Mouse (Mus musculus): Measurements from ENCODE around the gene Arhgap32.

The Arhgap32 gene

DNA sequence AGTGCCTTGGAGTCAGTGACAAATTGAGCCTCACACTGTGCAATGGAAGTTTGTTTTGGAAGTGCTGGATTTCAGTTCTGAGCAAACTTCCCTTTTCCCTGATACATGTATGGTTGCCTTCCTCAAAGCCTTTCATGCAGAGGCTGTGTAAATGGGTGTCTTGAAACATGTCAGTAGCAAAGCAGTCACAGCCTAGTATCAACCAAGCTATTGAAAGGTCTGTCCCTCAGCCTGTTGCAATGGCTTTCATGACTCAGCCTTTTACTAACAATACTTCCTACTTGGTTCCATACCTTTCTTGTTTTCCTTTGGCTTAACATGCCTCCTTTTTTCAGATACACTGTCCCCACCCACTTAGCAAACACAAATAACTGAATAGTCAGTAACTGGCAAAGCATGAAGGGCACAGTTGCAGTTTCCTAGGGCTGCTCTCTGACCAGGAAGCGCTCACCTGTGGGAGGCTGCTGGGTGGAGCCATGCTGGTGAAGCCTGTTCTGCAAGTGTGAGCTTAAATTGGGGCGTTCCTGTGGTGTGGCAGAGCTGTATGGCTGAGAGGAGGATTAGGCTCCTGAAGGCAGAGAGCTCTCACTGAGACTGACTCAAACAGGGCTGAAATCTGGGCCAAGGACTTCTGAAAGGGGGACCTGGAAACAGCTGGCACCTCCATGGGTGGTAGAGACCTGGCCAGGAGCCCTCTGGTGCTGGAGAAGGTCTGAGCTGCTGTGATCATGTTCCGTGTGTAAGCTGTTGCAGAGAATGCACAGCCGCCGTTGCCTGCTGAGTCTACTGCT, 108.0 kb downstream of the Arhgap32 start:
- ChIA-PET CTCF (interaction anchor here in 1 of 4 experiments (0.8 kb wide), 1 partner anchor 20 kb away, joined by 3 read pairs; no protein-coding TSS in a partner anchor), POLR2A (interaction anchor here in 2 of 4 experiments (0.6 to 1.5 kb wide), 4 partner anchors 13 to 116 kb away, joined by 3 to 4 read pairs (median 3); no protein-coding TSS in a partner anchor)

DNA sequence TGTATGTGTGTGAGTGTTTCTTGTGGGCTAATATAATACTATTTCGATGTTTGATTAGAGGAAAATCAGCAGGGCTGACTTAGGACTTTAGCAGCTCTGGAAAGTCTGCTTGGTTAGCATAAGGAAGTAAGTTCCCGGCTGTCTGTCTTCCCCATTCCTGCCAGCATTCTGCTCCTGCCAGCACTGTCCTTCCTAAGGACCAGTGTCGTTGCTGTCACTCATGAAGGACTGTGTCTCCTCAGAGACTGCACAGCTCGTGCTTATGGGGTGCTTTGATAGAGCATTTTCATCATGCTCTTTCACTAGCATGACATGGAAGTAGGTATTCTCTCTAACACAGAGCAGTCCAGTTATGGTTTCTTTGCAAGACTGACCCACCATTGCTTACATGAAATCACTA, 109.0 kb downstream of the Arhgap32 start:
- POLR2A ChIA-PET: interaction anchor here in 1 of 4 experiments (1.2 kb wide), 1 partner anchor 31 kb away, joined by 3 read pairs; no protein-coding TSS in a partner anchor
- CTCF ChIA-PET: interaction anchor here in 1 of 4 experiments (0.8 kb wide), 1 partner anchor 21 kb away, joined by 3 read pairs; no protein-coding TSS in a partner anchor

DNA sequence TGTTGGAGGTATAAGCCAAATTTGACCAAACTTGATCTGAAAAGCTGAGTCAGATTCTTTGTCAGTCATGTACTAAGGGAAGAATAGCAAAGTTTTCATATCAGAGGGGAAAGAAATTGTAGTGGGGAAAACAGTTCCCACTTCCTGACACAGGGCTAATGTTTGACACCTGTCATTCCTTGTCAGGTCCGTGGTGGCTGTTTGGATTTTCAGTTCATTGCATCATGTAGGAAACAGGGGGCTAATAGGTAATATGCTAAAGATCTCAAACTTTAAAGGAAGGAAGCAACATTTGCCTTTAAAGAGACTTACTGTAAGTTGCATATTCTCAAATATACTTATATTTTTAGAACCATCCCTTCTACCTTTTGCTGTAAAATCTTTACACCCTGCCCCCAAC, 109.6 kb downstream of the Arhgap32 start:
- CTCF ChIA-PET: no interaction called here
- POLR2A ChIA-PET: no interaction called here

DNA sequence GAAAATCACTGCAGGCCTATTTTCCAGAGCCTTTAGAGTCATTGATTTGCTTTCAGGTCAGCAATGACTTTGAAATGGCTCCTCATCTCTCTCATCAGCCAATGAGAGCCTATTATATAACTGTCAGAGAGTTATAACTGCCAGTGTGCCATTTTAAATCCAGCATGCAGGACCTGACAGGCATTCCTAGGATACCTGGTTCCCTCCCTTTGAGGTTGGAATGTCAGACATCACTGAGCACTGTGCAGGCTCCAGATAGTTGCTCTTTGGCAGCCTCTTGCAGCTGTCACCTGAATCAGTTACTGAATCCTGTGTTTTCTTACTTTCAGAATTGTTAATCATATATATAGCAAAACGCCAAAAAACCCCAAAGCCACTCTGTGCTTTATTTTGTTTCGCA, 111.1 kb downstream of the Arhgap32 start:
- ChIA-PET CTCF (no interaction called here), POLR2A (interaction anchor here in 1 of 4 experiments (1.3 to 1.6 kb wide), 2 partner anchors 11 to 31 kb away, joined by 4 to 6 read pairs; no protein-coding TSS in a partner anchor)

DNA sequence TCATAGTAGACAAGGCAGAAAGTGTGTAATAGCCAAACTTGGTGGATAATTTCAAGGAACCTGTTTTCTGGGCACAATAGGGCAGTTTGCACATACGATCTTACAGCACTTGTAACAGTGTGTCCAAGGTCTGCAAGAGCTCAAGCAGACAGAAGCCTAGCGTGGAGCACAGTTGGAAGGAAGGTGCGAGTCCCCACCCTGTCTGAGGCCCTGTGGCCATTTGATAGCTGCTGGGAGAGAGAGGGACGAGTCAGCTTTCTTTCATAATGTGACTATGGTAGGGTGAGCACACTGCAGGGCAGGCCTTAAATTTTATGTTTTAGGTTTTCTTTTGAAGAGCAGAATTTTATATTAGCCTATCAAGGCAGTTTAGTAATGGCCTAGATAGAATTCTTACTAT, 117.7 kb downstream of the Arhgap32 start:
- CTCF ChIA-PET: no interaction called here
- POLR2A ChIA-PET: no interaction called here

DNA sequence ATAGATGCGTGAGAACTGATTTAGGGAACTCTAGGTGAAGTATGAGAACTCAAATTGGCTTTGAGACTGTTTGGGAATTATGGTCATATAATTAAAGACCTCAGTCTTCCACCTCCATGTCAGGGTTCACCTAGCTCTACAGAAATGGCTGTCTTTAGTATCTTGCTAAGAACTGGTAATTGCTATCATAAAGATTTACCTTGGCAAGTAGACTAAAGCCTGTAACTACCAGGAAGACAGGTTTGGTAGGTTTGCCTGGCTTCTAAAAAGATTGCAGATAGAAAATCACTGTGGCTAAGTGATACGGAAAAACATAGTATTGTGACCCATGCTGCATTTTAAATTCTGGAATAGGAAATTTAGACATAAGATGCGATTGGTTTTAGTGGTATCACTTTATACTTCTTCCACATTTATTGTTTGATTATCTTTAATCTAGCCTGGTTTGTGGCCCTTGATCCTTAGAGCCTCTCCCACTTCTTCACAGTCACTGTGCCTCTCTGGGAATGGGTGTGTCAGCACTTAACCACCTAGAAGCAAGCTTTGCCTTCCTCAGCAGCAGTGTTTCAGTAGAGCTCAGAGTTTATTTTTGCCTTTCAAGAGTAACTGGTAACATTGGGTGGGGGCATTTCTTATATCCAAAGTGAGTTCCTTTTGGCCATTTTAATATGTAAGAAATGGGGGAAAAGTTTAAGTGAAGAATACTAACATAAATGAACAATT, 119.0 kb downstream of the Arhgap32 start:
- CTCF ChIA-PET: interaction anchor here in 1 of 4 experiments (1.0 kb wide), 1 partner anchor 263 kb away, joined by 3 read pairs; no protein-coding TSS in a partner anchor

DNA sequence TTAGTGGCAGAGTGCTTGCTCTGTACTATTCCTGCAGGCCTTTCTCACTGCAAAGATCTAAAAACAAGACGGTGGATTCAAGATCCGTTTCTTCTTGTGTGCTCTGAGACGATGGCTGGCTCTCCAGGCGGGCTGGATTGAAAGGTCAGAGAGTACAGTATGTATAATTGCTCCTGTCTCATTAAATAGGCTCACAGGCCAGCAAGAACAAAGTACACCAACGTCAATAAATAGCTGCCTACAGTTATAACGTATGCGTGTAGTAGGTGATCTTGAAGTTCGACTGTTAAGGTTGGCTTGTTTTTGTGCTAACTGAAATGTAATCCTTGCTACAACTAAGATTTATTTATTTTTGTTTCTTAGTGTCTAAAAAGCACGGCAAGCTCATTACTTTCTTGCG, 123.0 kb downstream of the Arhgap32 start:
- POLR2A ChIA-PET: interaction anchor here in 2 of 4 experiments (1.1 to 1.8 kb wide), 6 partner anchors 10 to 103 kb away, joined by 3 to 6 read pairs (median 4); no protein-coding TSS in a partner anchor
- CTCF ChIA-PET: no interaction called here

More for the DNA sequence above, 119.0 kb downstream of the Arhgap32 start:
- POLR2A ChIA-PET: interaction anchor here in 2 of 4 experiments (0.5 to 1.1 kb wide), 3 partner anchors 14 to 1187 kb away, joined by 3 to 4 read pairs (median 3); no protein-coding TSS in a partner anchor

DNA sequence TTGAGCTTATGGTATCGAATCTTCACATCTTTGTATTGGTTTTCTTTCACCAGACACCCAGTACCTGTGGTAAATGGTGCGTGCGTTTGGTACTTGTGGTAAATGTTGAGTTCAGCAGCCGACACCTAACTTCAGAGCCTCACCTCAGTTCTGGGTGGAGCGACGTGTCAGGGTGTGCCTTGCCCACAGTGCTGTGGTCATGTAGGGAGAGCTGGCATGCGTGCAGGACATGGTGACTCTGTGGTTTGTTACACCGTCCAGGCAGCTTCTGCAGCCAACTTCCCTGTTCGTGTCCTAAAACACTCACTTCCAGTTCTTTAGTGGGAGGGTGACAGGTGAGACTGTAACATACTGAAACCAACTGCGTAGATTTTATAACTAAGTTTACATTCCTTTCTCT, 123.5 kb downstream of the Arhgap32 start:
- POLR2A ChIA-PET: interaction anchor here in 2 of 4 experiments (1.1 to 1.4 kb wide), 4 partner anchors 18 to 103 kb away, joined by 3 to 4 read pairs (median 4); no protein-coding TSS in a partner anchor
- CTCF ChIA-PET: no interaction called here

DNA sequence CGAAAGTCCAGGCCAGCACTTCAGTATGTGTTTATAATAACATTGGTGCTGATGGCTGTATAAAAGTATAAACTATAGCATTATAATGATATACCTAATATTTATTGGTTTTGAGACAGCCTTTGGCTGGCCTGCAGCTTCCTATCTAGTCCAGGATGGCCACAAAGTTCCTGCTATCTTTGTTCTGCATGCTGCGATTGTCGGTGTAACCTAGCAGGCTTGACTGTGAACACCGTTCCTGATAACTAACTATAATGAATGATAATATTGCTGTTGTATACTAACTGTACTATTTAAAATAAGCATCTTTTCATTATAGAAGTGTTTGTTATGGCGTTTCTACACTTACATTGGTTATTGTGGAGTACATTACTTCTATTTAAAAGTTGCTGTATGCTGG, 124.5 kb downstream of the Arhgap32 start:
- ChIA-PET POLR2A (interaction anchor here in 1 of 4 experiments (1.0 kb wide), 1 partner anchor 17 kb away, joined by 4 read pairs; no protein-coding TSS in a partner anchor), CTCF (no interaction called here)

DNA sequence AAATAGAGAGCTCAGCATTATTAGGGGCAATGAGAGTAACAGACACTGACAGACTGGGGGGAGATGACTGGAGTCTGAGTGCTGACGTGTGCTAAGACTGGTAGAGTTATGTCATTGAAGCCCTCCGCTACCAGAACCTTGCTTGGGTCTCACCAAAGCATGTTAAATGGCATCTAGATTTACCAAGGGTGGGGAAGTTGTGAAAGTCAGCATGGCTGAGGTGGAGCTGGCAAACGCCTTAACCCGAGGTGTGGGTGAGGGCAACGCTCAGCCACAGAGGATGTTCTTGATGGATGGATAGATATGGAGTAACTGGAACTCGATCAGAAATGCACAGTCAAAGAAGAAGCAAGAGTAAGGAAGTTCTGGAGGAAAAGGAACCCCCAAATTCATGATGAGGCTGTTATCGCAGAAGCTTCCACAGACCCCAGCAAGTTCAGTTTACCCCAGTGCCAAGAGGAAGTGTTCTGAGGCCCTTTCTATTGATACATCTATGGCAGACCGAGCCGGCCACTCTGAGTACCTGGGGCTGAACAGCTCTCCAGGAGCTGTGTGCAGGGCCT, 125.8 kb downstream of the Arhgap32 start:
- POLR2A ChIA-PET: interaction anchor here in 1 of 4 experiments (1.0 kb wide), 1 partner anchor 51 kb away, joined by 3 read pairs; no protein-coding TSS in a partner anchor
- CTCF ChIA-PET: no interaction called here

DNA sequence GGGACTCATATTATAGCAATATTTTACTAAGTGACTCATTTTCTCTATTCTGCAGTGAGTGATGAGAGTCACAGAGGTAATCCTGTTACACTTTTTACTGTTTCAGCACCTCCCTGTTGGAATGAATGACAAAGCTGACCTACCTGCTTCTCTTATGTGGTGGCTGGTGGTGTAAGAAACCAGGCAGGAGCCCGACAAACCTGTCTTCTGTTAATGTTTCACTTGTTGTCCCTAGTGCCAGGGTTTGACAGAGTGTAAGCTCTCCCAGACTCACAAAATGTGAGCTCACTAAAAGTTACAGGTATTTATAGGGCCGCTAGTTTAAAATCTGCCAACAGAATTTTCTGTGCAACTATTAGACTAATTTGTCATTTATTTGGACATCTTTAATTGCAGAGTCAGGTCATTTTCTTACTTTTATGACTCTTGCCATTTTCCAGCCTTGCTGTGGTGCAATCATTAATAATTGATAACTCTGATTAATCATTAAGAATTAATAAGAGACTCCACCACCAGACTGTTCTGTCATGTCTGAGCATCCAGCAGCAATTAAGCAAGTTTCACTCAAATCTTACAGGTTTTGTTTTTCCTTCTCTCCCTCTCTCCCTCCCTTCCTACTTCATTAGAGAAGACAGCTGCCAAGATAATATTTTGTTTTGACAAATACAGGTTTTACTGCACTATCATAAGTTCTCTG, 127.1 kb downstream of the Arhgap32 start:
- CTCF ChIA-PET: interaction anchor here in 2 of 4 experiments (0.5 to 1.0 kb wide), 2 partner anchors 26 to 684 kb away, joined by 3 read pairs; no protein-coding TSS in a partner anchor
- POLR2A ChIA-PET: interaction anchor here in 1 of 4 experiments (1.0 kb wide), 1 partner anchor 53 kb away, joined by 3 read pairs; no protein-coding TSS in a partner anchor

DNA sequence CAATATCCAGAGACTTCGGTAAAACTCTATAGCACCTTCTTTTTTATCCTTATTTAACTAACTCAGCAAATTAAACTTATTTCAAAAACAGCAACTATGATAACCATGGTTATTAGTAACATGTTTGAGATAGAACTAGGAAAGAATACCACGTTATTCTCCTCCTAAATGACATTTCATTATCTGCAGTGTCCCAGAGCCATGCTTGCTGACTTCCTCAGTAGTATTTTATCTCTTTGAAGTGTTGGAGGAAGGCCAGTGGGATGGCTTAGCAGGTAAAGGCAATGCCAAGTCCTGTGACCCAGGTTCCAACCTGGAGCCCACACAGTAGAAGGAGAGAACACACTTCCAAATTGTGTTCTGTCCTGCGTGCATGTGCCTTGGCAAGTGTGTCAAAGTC, 129.3 kb downstream of the Arhgap32 start:
- ChIA-PET POLR2A (interaction anchor here in 1 of 4 experiments (0.8 kb wide), 1 partner anchor 12 kb away, joined by 3 read pairs; no protein-coding TSS in a partner anchor), CTCF (no interaction called here)

DNA sequence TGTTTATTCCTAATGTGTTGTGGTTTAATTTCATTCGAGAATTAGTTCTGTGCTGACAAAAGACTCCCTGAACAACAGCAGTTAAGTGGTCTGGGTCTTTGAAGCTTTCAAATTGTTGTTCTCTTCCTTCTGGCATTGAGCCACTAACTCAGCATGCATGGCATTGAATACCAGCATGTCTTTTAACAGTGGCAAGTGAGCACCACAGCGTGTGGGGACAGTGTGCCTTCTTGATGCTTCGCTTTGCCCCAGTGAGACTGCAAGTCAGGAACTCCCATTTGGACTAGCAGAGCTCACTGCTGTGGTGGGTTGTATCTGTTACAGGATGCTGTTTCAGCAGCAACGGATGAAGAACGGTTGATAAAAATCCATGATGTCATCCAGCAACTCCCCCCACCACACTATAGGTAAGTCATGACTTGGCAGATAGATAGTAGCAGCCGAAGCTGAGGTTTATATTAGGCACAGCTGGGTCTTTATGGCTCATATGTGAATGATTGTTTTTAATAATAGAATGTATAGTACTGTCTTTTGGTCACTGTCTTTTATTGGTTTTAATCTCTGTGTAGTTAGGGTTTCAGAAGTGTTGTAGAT, 130.3 kb downstream of the Arhgap32 start:
- ChIA-PET POLR2A (interaction anchor here in 1 of 4 experiments (0.8 to 2.0 kb wide), 3 partner anchors 11 to 17 kb away, joined by 3 to 6 read pairs (median 4); no protein-coding TSS in a partner anchor), CTCF (no interaction called here)

DNA sequence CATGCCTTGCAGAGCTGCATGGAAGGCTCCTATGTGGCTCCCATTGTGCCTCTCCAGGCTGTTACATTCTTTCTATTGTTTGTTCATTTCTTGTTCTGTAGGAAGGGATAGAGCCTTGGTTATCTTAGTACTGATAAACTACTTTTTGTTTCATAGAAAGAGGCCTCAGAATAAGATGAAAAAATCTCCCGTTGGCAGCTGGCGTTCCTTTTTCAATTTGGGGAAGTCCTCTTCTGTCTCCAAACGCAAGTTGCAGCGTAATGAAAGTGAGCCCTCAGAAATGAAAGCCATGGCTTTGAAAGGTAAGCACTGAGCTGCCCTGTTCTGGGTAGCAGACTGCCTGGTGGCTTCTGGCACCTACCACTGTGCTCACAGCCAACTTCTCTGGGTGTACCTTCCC, 134.6 kb downstream of the Arhgap32 start:
- POLR2A ChIA-PET: interaction anchor here in 1 of 4 experiments (0.6 to 1.3 kb wide), 2 partner anchors 13 to 399 kb away, joined by 3 to 4 read pairs; no protein-coding TSS in a partner anchor
- CTCF ChIA-PET: no interaction called here

DNA sequence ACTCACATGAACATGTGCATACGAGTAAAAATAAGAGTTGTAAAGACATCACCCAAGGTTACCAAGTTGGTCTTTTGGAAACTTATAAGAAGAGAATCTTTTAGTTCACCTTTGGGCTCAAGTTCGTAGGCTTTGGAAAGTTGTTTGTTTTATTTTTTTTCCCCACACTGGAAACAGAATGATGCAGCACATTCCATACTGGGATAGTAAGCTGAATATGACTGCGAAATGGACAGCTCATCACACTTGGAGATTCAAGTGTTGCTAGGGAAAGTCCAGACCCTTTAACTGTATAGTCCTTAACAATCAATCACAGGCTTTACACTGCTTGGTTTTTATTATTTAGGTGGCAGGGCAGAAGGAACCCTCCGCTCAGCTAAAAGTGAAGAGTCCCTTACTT, 137.8 kb downstream of the Arhgap32 start:
- ChIA-PET CTCF (no interaction called here), POLR2A (no interaction called here)

DNA sequence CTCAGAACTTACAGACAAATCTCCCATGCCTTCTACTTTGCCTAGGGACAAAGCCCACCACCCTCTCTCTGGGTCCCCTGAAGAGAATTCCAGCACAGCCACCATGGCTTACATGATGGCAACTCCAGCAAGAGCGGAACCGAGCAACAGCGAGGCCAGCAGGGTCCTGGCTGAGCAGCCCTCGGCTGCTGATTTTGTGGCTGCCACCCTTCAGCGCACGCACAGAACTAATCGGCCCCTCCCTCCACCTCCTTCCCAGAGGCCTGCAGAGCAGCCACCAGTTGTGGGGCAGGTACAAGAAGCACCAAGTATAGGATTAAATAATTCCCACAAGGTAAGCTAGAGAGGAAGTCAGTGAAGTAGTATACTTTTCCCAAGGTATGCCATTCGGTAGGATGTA, 141.4 kb downstream of the Arhgap32 start:
- POLR2A ChIA-PET: interaction anchor here in 3 of 4 experiments (0.6 to 1.9 kb wide), 26 partner anchors 9 to 1139 kb away, joined by 3 to 10 read pairs (median 4); no protein-coding TSS in a partner anchor
- CTCF ChIA-PET: interaction anchor here in 1 of 4 experiments (0.5 kb wide), 1 partner anchor 294 kb away, joined by 3 read pairs; no protein-coding TSS in a partner anchor

DNA sequence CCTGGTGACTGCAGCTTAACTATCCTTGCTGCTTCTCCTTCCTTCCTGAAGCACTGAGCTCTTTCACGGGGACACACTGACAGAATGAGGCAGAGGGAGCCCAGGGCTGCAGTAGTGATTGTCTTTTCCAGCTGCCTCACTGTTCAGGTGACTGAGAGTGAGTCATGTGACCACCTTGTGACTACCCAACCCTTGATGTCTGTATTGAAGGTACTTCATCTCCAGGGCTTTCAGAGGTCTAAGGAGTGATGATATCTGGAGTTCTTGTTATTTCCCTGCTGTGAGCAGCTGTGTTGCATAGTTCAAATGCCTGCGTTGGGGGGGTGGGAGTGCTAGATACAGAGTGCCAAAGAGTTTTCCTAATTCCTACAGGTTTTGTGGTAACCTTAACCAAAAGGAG, 141.9 kb downstream of the Arhgap32 start:
- POLR2A ChIA-PET: interaction anchor here in 3 of 4 experiments (0.5 to 1.9 kb wide), 26 partner anchors 9 to 1140 kb away, joined by 3 to 10 read pairs (median 4); partner anchors contain the start of gene Ets1 (in 1 of the 3)

More for the DNA sequence above, 141.9 kb downstream of the Arhgap32 start:
- CTCF ChIA-PET: interaction anchor here in 1 of 4 experiments (0.5 kb wide), 1 partner anchor 293 kb away, joined by 3 read pairs; no protein-coding TSS in a partner anchor

Data from embryonic stem cell, embryonic (primary cell).